Mouse (Mus musculus) MEL (cell line): ENCODE results near the gene Srebf1. TPM values are rescaled to one million over a fixed set of nuclear protein-coding genes. Genes with fewer than 3 reads are reported as not detected.

Experiments
- DNase-seq: peaks from one replicate; pipeline ENCODE4 v3.0.0; 2011; ENCODE audit warnings: low read depth, low spot score
- H3K27ac ChIP-seq: 2 replicates; pipeline ENCODE4 v1.5.1; 2012; ENCODE audit warnings: low read depth, mild to moderate bottlenecking, control low read depth, low read length, moderate library complexity; ENCODE audit not compliant: control insufficient read depth
- H3K27me3 ChIP-seq, 2 experiments: fragments of 150-350 bp in 1 of 2; sonication (generic) in 1 of 2; 2 replicates each; pipeline ENCODE4 v1.6.1; 2012; ENCODE audit warnings: low read length in 2 of 2, mild to moderate bottlenecking in 2 of 2, improper control_type of control experiment in 1 of 2, moderate library complexity in 1 of 2; ENCODE audit not compliant: insufficient read depth in 2 of 2, control insufficient read depth in 1 of 2
- H3K36me3 ChIP-seq, 2 experiments: 2 replicates each; pipeline ENCODE4 v1.6.1; 2012 to 2014; ENCODE audit warnings: low read length in 2 of 2, improper control_type of control experiment in 1 of 2, inconsistent platforms in 1 of 2, mild to moderate bottlenecking in 1 of 2; ENCODE audit not compliant: insufficient read depth in 2 of 2, control insufficient read depth in 1 of 2
- H3K4me1 ChIP-seq, 2 experiments: fragments of 150-350 bp in 1 of 2; sonication (generic) in 1 of 2; 2 replicates each; pipeline ENCODE4 v1.6.1; 2012; ENCODE audit warnings: low read length in 2 of 2, improper control_type of control experiment in 1 of 2, mild to moderate bottlenecking in 1 of 2; ENCODE audit not compliant: insufficient read depth in 2 of 2, control insufficient read depth in 1 of 2
- H3K4me3 ChIP-seq, 2 experiments: fragments of 150-350 bp in 1 of 2; sonication (generic) in 1 of 2; 2 replicates each; pipeline ENCODE4 v1.5.1; 2012; ENCODE audit warnings: low read depth in 2 of 2, low read length in 2 of 2, mild to moderate bottlenecking in 2 of 2, moderate library complexity in 2 of 2, control low read depth in 1 of 2, improper control_type of control experiment in 1 of 2; ENCODE audit not compliant: control insufficient read depth in 1 of 2, insufficient read depth in 1 of 2
- H3K79me2 ChIP-seq: 2 replicates; pipeline ENCODE4 v1.6.1; 2012; ENCODE audit warnings: mild to moderate bottlenecking, low read length, moderate library complexity; ENCODE audit not compliant: control insufficient read depth, poor library complexity, insufficient read depth
- H3K9ac ChIP-seq: 2 replicates; pipeline ENCODE4 v1.6.1; 2012; ENCODE audit warnings: low read depth, mild to moderate bottlenecking, control low read depth, low read length, moderate library complexity; ENCODE audit not compliant: control insufficient read depth, poor library complexity, severe bottlenecking
- H3K9me3 ChIP-seq: fragments of 150-350 bp; sonication (generic); replicated peaks from 2 replicates; pipeline ENCODE4 v1.6.1; 2012; ENCODE audit warnings: mild to moderate bottlenecking, low read length, improper control_type of control experiment, moderate library complexity; ENCODE audit not compliant: insufficient read depth
- CHD1 ChIP-seq: IDR thresholded peaks from 2 replicates; pipeline ENCODE4 v1.6.1; 2012; ENCODE audit warnings: low read depth, mild to moderate bottlenecking, inconsistent platforms, low read length, improper control_type of control experiment
- CHD2 ChIP-seq: IDR thresholded peaks from 2 replicates; pipeline ENCODE4 v1.6.1; 2011; ENCODE audit warnings: low read length, improper control_type of control experiment
- ELF1 ChIP-seq: IDR thresholded peaks from 2 replicates; pipeline ENCODE4 v1.6.1; 2014; ENCODE audit warnings: low read depth, mild to moderate bottlenecking, inconsistent platforms, low read length, improper control_type of control experiment, moderate library complexity
- GATA1 ChIP-seq: IDR thresholded peaks from 2 replicates; pipeline ENCODE4 v1.6.1; 2011; ENCODE audit warnings: low read depth, low read length, improper control_type of control experiment
- HCFC1 ChIP-seq: IDR thresholded peaks from 2 replicates; pipeline ENCODE4 v1.6.1; 2012; ENCODE audit warnings: low read depth, mild to moderate bottlenecking, inconsistent platforms, low read length, improper control_type of control experiment, moderate library complexity
- JUND ChIP-seq: IDR thresholded peaks from 2 replicates; pipeline ENCODE4 v1.6.1; 2011; ENCODE audit warnings: low read depth, mild to moderate bottlenecking, improper control_type of control experiment, low read length
- KAT2A ChIP-seq: conservative IDR thresholded peaks from 2 replicates; pipeline ENCODE4 v1.6.1; 2012; ENCODE audit warnings: low read depth, low read length, improper control_type of control experiment, inconsistent platforms
- MAFK ChIP-seq: IDR thresholded peaks from 2 replicates; pipeline ENCODE4 v1.6.1; 2011; ENCODE audit warnings: low read depth, mild to moderate bottlenecking, low read length, improper control_type of control experiment, borderline replicate concordance
- MEF2A ChIP-seq: IDR thresholded peaks from 2 replicates; pipeline ENCODE4 v1.6.1; 2014; ENCODE audit warnings: low read depth, mild to moderate bottlenecking, inconsistent platforms, low read length, improper control_type of control experiment; ENCODE audit not compliant: poor library complexity, insufficient replicate concordance, severe bottlenecking; ENCODE audit errors: extremely low read depth
- MYB ChIP-seq: IDR thresholded peaks from 2 replicates; pipeline ENCODE4 v1.6.1; 2011; ENCODE audit warnings: mild to moderate bottlenecking, low read depth, low read length, improper control_type of control experiment
- POLR2AphosphoS2 ChIP-seq: IDR thresholded peaks from 2 replicates; pipeline ENCODE4 v1.6.1; 2011; ENCODE audit warnings: low read length, improper control_type of control experiment
- RCOR1 ChIP-seq: IDR thresholded peaks from 2 replicates; pipeline ENCODE4 v1.6.1; 2012; ENCODE audit warnings: low read depth, mild to moderate bottlenecking, inconsistent platforms, low read length, improper control_type of control experiment
- SMC3 ChIP-seq: IDR thresholded peaks from 2 replicates; pipeline ENCODE4 v1.6.1; 2011; ENCODE audit warnings: low read depth, low read length, improper control_type of control experiment
- TAL1 ChIP-seq: IDR thresholded peaks from 2 replicates; pipeline ENCODE4 v1.6.1; 2012; ENCODE audit warnings: mild to moderate bottlenecking, inconsistent platforms, low read length, moderate library complexity, mixed read lengths
- TCF12 ChIP-seq: IDR thresholded peaks from 2 replicates; pipeline ENCODE4 v1.6.1; 2014; ENCODE audit warnings: low read depth, mild to moderate bottlenecking, inconsistent platforms, low read length, improper control_type of control experiment, moderate library complexity
- USF2 ChIP-seq, 2 experiments: IDR thresholded peaks; 2 replicates each; pipeline ENCODE4 v1.6.1; 2011 to 2012; ENCODE audit warnings: improper control_type of control experiment in 2 of 2, low read length in 2 of 2, borderline replicate concordance in 1 of 2, inconsistent platforms in 1 of 2, low read depth in 1 of 2, mild to moderate bottlenecking in 1 of 2; ENCODE audit not compliant: insufficient read depth in 1 of 2
- ZC3H11A ChIP-seq: IDR thresholded peaks from 2 replicates; pipeline ENCODE4 v1.6.1; 2012; ENCODE audit warnings: low read depth, mild to moderate bottlenecking, inconsistent platforms, low read length, improper control_type of control experiment
- ZKSCAN1 ChIP-seq: IDR thresholded peaks from 2 replicates; pipeline ENCODE4 v1.6.1; 2012; ENCODE audit warnings: low read depth, mild to moderate bottlenecking, inconsistent platforms, low read length, improper control_type of control experiment, moderate library complexity
- ZMIZ1 ChIP-seq: IDR thresholded peaks from 2 replicates; pipeline ENCODE4 v1.6.1; 2012; ENCODE audit warnings: low read depth, mild to moderate bottlenecking, inconsistent platforms, low read length, improper control_type of control experiment, moderate library complexity
- ZNF384 ChIP-seq: IDR thresholded peaks from 2 replicates; pipeline ENCODE4 v1.6.1; 2012; ENCODE audit warnings: low read depth, mild to moderate bottlenecking, inconsistent platforms, low read length, improper control_type of control experiment
- polyA plus RNA-seq, 2 experiments: library from polyadenylated mRNA; stranded (reverse) in 1 of 2; unstranded in 1 of 2; fragments of >175 nt in 1 of 2; fragments of >200 nt in 1 of 2; gene quantifications; 2 replicates each; pipeline versions ENCODE4 v1.2.1 to v1.2.4; 2012; ENCODE audit warnings: low replicate concordance in 2 of 2, low read depth in 1 of 2; ENCODE audit not compliant: insufficient read length in 2 of 2, insufficient read depth in 1 of 2, missing spikeins in 1 of 2
- total RNA-seq: library from RNA; depleted of rRNA; stranded (reverse); fragments of 300-350 nt; gene quantifications from 2 replicates; pipeline ENCODE4 v1.2.3, GENCODE M21; 2012

The Srebf1 gene
- total and polyA plus RNA-seq, 3 experiments: 241 to 288 TPM; not detected in 1

DNA sequence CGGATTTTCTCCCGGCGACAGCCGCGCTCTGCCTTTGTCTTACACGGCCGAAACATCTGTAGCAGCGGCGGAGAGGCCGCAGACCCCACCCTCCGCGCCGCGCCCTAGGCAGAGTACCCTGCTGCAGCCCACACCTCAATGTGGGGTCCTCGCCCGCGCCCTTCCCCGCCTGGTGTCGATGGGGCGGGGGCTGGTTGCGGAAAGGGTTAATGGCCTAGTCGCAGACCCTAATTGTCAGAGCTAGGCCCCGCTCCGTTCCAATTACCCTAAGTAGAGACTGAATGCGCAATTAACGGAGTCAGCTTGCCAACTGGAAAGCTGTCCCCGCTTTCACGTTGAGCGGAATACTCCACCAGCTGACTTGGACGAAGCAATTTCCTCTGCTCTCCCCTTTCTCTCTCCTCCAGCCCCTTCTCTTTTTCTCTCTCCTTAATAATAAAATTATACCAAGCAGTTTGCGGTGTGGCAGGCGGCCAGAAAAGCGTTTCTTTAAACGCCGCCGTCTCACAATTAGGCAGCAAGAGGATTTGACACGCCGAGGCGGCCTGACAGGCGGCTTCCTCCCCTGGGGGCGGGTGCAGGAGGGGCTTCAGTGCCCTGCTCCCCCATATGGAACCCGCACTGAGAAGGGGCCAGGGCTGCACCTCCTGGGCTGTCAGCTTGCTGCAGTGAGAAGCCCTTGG, 45.3 kb downstream of the Srebf1 start:
- Histone ChIP-seq H3K36me3 (peaks cover 2 to 5% of the 10 kb centered on the region in 2 experiments; a peak in 1 of 4 replicates), H3K9ac (no peak overlapping the region), H3K27me3 (no peaks in the 10 kb centered on the region), H3K79me2 (no peaks in the 10 kb centered on the region), H3K4me3 (no peak overlapping the region), H3K4me1 (no peaks in the 10 kb centered on the region; a peak in 1 of 4 replicates), H3K27ac (no peak overlapping the region), H3K9me3 (no peaks in the 10 kb centered on the region)
- TF ChIP-seq USF2 (IDR thresholded peaks at IDR 0.05; ENCODE audit: borderline replicate concordance in 1 of 2, insufficient read depth in 1 of 2, low read depth in 1 of 2, low read length in 2 of 2) (no peak), CHD2 (no peak), SMC3 (no peak), GATA1 (no peak), HCFC1 (no peak), ZKSCAN1 (no peak), POLR2AphosphoS2 (no peak), MEF2A (no peak), TAL1 (no peak), MYB (no peak), CHD1 (no peak), JUND (no peak)
- no peak for DNase-seq

DNA sequence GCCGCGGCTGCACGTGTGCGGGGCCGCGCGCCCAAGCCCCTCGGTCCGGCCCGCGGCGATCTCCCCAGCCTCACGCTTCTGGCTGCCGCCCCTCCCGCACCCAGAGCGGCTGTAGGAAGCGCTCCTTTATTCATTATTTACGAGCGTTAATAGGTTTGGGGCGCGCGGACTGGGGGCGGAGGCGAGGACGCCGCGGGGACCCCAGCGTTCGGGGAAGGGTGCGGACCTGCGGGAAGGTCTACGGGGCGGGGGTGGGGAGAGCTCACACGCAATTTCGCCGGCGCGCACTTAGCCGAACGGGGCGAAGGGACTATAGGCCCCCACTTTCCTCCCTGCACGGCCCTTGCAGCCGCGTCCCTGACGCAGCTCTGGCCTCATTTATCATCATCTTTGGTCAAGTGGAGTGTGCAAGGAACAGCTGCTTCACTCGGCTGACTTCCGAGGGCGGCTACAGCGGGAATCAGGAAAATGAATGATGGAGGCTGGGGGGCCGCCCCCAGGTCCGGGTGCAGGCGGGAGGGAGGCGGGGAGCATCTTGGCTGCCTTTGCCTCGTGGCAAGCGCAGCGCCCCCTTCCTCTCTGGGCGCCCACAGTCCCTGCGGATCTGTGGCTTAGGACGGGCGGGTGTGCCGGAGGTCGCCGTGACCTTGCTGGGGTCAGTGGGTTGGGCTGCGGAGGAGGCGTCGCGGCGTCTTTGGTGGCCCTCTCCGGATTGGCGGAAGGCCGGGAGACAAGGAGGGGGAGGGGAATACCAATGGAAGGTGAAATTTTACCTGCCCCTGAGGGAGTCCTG, 46.0 kb downstream of the Srebf1 start:
- Histone ChIP-seq H3K4me1 (no peaks in the 10 kb centered on the region; a peak in 1 of 4 replicates), H3K79me2 (no peaks in the 10 kb centered on the region), H3K9me3 (no peaks in the 10 kb centered on the region), H3K36me3 (peaks cover 2 to 6% of the 10 kb centered on the region in 2 experiments; a peak in 1 of 4 replicates), H3K9ac (no peak overlapping the region), H3K27me3 (no peaks in the 10 kb centered on the region), H3K4me3 (no peak overlapping the region), H3K27ac (no peak overlapping the region)
- DNase-seq: no peak
- no peak for TF ChIP-seq ZMIZ1
- no peak for TF ChIP-seq SMC3
- no peak for TF ChIP-seq MAFK
- TF ChIP-seq TAL1: no peak
- TF ChIP-seq MEF2A: no peak
- TF ChIP-seq ELF1: no peak
- no peak for TF ChIP-seq MYB
- TF ChIP-seq USF2 (IDR thresholded peaks at IDR 0.05; ENCODE audit: borderline replicate concordance in 1 of 2, insufficient read depth in 1 of 2, low read depth in 1 of 2, low read length in 2 of 2): no peak
- TF ChIP-seq CHD2: no peak
- TF ChIP-seq KAT2A: no peak
- no peak for TF ChIP-seq HCFC1
- no peak for TF ChIP-seq RCOR1
- TF ChIP-seq TCF12: no peak
- TF ChIP-seq ZC3H11A: no peak
- no peak for TF ChIP-seq ZNF384
